Mouse (Mus musculus): Measurements from ENCODE around the gene Bicdl2.

The Bicdl2 gene

GRCm38 (mm10) chr17:23674271-23674952 lies 14.1 kb downstream of the Bicdl2 start:
- DNase-seq (ENCODE audit: low read depth, low spot score) = no peak

GRCm38 (mm10) chr17:23675127-23675526 lies 14.8 kb downstream of the Bicdl2 start:
- DNase-seq (ENCODE audit: low read depth, low spot score) = no peak

GRCm38 (mm10) chr17:23675564-23676281 lies 15.4 kb downstream of the Bicdl2 start:
- no peak for DNase-seq (ENCODE audit: low read depth, low spot score)

GRCm38 (mm10) chr17:23676473-23677031 lies 16.2 kb downstream of the Bicdl2 start:
- DNase-seq (ENCODE audit: low read depth, low spot score) = no peak

- DNase-seq (ENCODE audit: low read depth, low spot score) = no peak
Measured at GRCm38 (mm10) chr17:23677236-23677679, 17.0 kb downstream of the Bicdl2 start, which contains the start of gene Tnfrsf12a. Tnfrsf12a (minus strand) TSS chr17:23677468.

- DNase-seq (ENCODE audit: low read depth, low spot score) = no peak
Measured at GRCm38 (mm10) chr17:23679127-23679835, 19.0 kb downstream of the Bicdl2 start, which contains the start of gene Cldn6. Cldn6 (plus strand) TSS chr17:23679249.

- DNase-seq (ENCODE audit: low read depth, low spot score) = no peak
Measured at GRCm38 (mm10) chr17:23680336-23680735, 20.0 kb downstream of the Bicdl2 start.

GRCm38 (mm10) chr17:23681086-23681485 lies 20.8 kb downstream of the Bicdl2 start:
- DNase-seq (ENCODE audit: low read depth, low spot score) = no peak

GRCm38 (mm10) chr17:23682092-23682491 lies 21.8 kb downstream of the Bicdl2 start:
- DNase-seq (ENCODE audit: low read depth, low spot score) = no peak

GRCm38 (mm10) chr17:23682530-23682929 lies 22.2 kb downstream of the Bicdl2 start:
- no peak for DNase-seq (ENCODE audit: low read depth, low spot score)

- DNase-seq (ENCODE audit: low read depth, low spot score) = no peak
Measured at GRCm38 (mm10) chr17:23683226-23683625, 22.9 kb downstream of the Bicdl2 start.

- DNase-seq (ENCODE audit: low read depth, low spot score) = no peak
Measured at GRCm38 (mm10) chr17:23683856-23684672, 23.8 kb downstream of the Bicdl2 start, which contains the start of gene Cldn9. Cldn9 (minus strand) TSS chr17:23684026.

GRCm38 (mm10) chr17:23694491-23694890 lies 34.2 kb downstream of the Bicdl2 start:
- DNase-seq (ENCODE audit: low read depth, low spot score) = no peak

- no peak for DNase-seq (ENCODE audit: low read depth, low spot score)
Measured at GRCm38 (mm10) chr17:23695801-23696200, 35.5 kb downstream of the Bicdl2 start.

- DNase-seq (ENCODE audit: low read depth, low spot score) = no peak
Measured at GRCm38 (mm10) chr17:23699131-23700077, 39.1 kb downstream of the Bicdl2 start.

- peak; percentile 73 for DNase-seq (ENCODE audit: low read depth, low spot score)
Measured at GRCm38 (mm10) chr17:23700079-23700478, 39.8 kb downstream of the Bicdl2 start.

- no peak for DNase-seq (ENCODE audit: low read depth, low spot score)
Measured at GRCm38 (mm10) chr17:23703301-23703700, 43.0 kb downstream of the Bicdl2 start.

- DNase-seq (ENCODE audit: low read depth, low spot score) = no peak
Measured at GRCm38 (mm10) chr17:23704741-23705140, 44.4 kb downstream of the Bicdl2 start.

GRCm38 (mm10) chr17:23705525-23706104 lies 45.3 kb downstream of the Bicdl2 start:
- no peak for DNase-seq (ENCODE audit: low read depth, low spot score)

All from brain, embryonic 18.5 days (tissue).